Mouse (Mus musculus): ENCODE measurements around the gene Wfdc3.

GRCm38 (mm10) chr2:164705991-164706390, 39.7 kb downstream of the Wfdc3 start:
- TF ChIP-seq CTCF (IDR thresholded peaks at IDR 0.05; ENCODE audit: low read depth, low read length) (no peak), POLR2A (IDR thresholded peaks at IDR 0.05; ENCODE audit: insufficient read depth, low read length) (no peak)

Measured in ES-Bruce4 (cell line).